In the genomic region with DNA sequence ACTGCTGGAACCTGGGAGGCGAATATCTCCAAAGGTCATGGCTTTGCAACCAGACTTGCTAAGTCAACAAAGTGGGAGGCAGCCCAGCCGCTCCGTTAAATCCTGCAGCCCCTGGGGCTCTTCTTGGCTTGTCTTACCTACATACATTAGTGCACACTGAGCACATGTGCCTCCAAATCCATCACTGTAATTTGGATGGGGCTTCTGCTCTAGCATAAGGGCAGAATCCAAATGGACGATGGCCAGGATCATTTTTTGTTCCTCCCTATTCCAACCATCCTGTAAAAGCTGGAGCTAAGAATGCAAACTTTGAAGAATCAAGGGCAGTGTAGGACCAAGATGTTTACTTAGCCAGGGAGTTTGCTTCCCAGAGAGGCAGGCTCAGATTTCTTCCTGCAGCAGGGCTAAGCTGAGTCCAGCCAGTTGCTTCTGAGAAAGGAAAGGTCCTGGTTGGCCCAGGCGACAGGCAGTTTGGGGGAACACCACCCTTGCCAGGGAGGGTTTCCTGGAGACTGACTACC, we compare ENCODE assay signal across 9 mouse cellular contexts. TPM values are rescaled to one million over a fixed set of nuclear protein-coding genes. Genes with fewer than 3 reads are reported as not detected.
DNase-seq lines count a peak whose midpoint lies in the region; ATAC-seq and TF ChIP-seq lines count a peak whose summit lies in the region.
"Had no signal": no experiment of that assay in that cellular context is flagged by ENCODE, and none has a peak within 500 bp of the region (broad histone marks: within the 10 kb centered on the region; RNA-seq: fewer than 3 reads in every experiment).

No protein-coding gene starts in this region.

- peaks cover 12% of the 10 kb centered on the region; the same call in 1 of the 2 replicates for H3K27me3 ChIP-seq in liver, embryonic 12.5 days (replicated peaks)
- no peaks in the 10 kb centered on the region for H3K27me3 ChIP-seq in liver, embryonic 11.5 days (replicated peaks; ENCODE audit: control insufficient read depth, insufficient read depth, low read length)
- H3K27me3 ChIP-seq in embryonic facial prominence, embryonic 11.5 days (ENCODE audit: control insufficient read depth, insufficient read depth, low read length): no peaks in the 10 kb centered on the region
- H3K27me3 ChIP-seq in neural tube, embryonic 15.5 days (replicated peaks): no peaks in the 10 kb centered on the region
- no peaks in the 10 kb centered on the region for H3K27me3 ChIP-seq in cerebellum, adult 2 months (ENCODE audit: control insufficient read depth, insufficient read depth, low read length)

- H3K9me3 ChIP-seq in liver, embryonic 12.5 days (replicated peaks): no peaks in the 10 kb centered on the region
- H3K9me3 ChIP-seq in liver, embryonic 11.5 days (ENCODE audit: control insufficient read depth, low read length): no peaks in the 10 kb centered on the region
- H3K9me3 ChIP-seq in embryonic facial prominence, embryonic 11.5 days (replicated peaks; ENCODE audit: control insufficient read depth, low read length): no peaks in the 10 kb centered on the region
- no peaks in the 10 kb centered on the region for H3K9me3 ChIP-seq in neural tube, embryonic 15.5 days (replicated peaks)

- intact Hi-C loops in gastrocnemius, adult 2 months (cut with DNase I): loop anchor here (1.0 to 5.0 kb wide), 3 partner anchors 128 to 293 kb away; no protein-coding TSS in a partner anchor
- intact Hi-C loops in gastrocnemius, postnatal 14 days (cut with DNase I; ENCODE audit: low total_unique reads): loop anchor here (5.0 to 10.0 kb wide), 2 partner anchors 208 to 306 kb away; no protein-coding TSS in a partner anchor

- peak overlapping the region; percentile 34 for H3K4me3 ChIP-seq in gastrocnemius, adult 2 months
- no peak overlapping the region for H3K4me3 ChIP-seq in liver, embryonic 12.5 days
- H3K4me3 ChIP-seq in liver, embryonic 11.5 days (ENCODE audit: low read depth, low read length): no peak overlapping the region
- H3K4me3 ChIP-seq in embryonic facial prominence, embryonic 11.5 days (ENCODE audit: low read depth, low read length): no peak overlapping the region
- H3K4me3 ChIP-seq in neural tube, embryonic 15.5 days (replicated peaks): no peak overlapping the region
- H3K4me3 ChIP-seq in cerebellum, adult 2 months (replicated peaks; ENCODE audit: insufficient read depth, low read depth, low read length): no peak overlapping the region

- no peak overlapping the region for H3K9ac ChIP-seq in liver, embryonic 12.5 days
- no peak overlapping the region for H3K9ac ChIP-seq in liver, embryonic 11.5 days (ENCODE audit: low read depth, low read length)
- no peak overlapping the region for H3K9ac ChIP-seq in embryonic facial prominence, embryonic 11.5 days (replicated peaks; ENCODE audit: low read length)
- H3K9ac ChIP-seq in neural tube, embryonic 15.5 days (replicated peaks): no peak overlapping the region

- 0 out of 2 replicates have a peak, but pooled peaks cover 2% of the 10 kb centered on the region for H3K4me1 ChIP-seq in liver, embryonic 12.5 days
- H3K4me1 ChIP-seq in liver, embryonic 11.5 days (replicated peaks; ENCODE audit: control insufficient read depth, insufficient read depth, low read length): no peaks in the 10 kb centered on the region; the same call in 1 of the 2 replicates
- no peaks in the 10 kb centered on the region for H3K4me1 ChIP-seq in embryonic facial prominence, embryonic 11.5 days (ENCODE audit: control insufficient read depth, insufficient read depth, low read length)
- H3K4me1 ChIP-seq in neural tube, embryonic 15.5 days: peaks cover 4% of the 10 kb centered on the region; the same call in 1 of the 2 replicates
- no peaks in the 10 kb centered on the region for H3K4me1 ChIP-seq in cerebellum, adult 2 months (ENCODE audit: control insufficient read depth, insufficient read depth, low read length)

- ATAC-seq in liver, embryonic 12.5 days: no peak
- ATAC-seq in liver, embryonic 11.5 days (replicated peaks; ENCODE audit: low FRiP score): no peak
- no peak for ATAC-seq in embryonic facial prominence, embryonic 11.5 days (replicated peaks; ENCODE audit: insufficient number of reproducible peaks, low FRiP score, low TSS enrichment, low read depth)
- ATAC-seq in neural tube, embryonic 15.5 days (ENCODE audit: low FRiP score): no peak

- no peak for TF ChIP-seq POLR2A in cerebellum, adult 2 months (IDR thresholded peaks at IDR 0.05; ENCODE audit: borderline replicate concordance, insufficient read depth, low read length)

- peak overlapping the region; percentile 8; the same call in 1 of the 2 replicates for H3K4me2 ChIP-seq in liver, embryonic 12.5 days
- H3K4me2 ChIP-seq in liver, embryonic 11.5 days: no peak overlapping the region
- no peak overlapping the region for H3K4me2 ChIP-seq in embryonic facial prominence, embryonic 11.5 days (ENCODE audit: low read depth, low read length)
- H3K4me2 ChIP-seq in neural tube, embryonic 15.5 days: 0 out of 2 replicates have a peak overlapping the region, but pooled peaks have one; percentile 20

- WGBS in liver, embryonic 12.5 days (ENCODE audit: insufficient replicate concordance): 52% methylated on average over 5 of the region's 5 CpGs
- 50% methylated on average over 5 of the region's 5 CpGs for WGBS in liver, embryonic 11.5 days
- WGBS in embryonic facial prominence, embryonic 11.5 days: 42% methylated on average over 5 of the region's 5 CpGs
- 59% methylated on average over 5 of the region's 5 CpGs for WGBS in neural tube, embryonic 15.5 days
- WGBS in cerebellum, adult 2 months: 34% methylated on average over 5 of the region's 5 CpGs

- no peak for TF ChIP-seq CTCF in gastrocnemius, adult 2 months (IDR thresholded peaks at IDR 0.05)
- no peak for TF ChIP-seq CTCF in cerebellum, adult 2 months (IDR thresholded peaks at IDR 0.05; ENCODE audit: borderline replicate concordance, insufficient read depth, low read depth, low read length)

- DNase-seq in gastrocnemius, adult 2 months: peak; percentile 38
- no peak for DNase-seq in gastrocnemius, postnatal 14 days
- no peak for DNase-seq in liver, embryonic 11.5 days (ENCODE audit: low spot score)
- peak; percentile 11 for DNase-seq in embryonic facial prominence, embryonic 11.5 days (ENCODE audit: low spot score)
- DNase-seq in cerebellum, postnatal 4 days (ENCODE audit: low spot score in 2 of 2): no peak
- no peak for DNase-seq in cerebellum, adult 2 months

- no peaks in the 10 kb centered on the region for H3K36me3 ChIP-seq in liver, embryonic 12.5 days
- no peaks in the 10 kb centered on the region for H3K36me3 ChIP-seq in liver, embryonic 11.5 days (ENCODE audit: control insufficient read depth, insufficient read depth, low read length)
- H3K36me3 ChIP-seq in embryonic facial prominence, embryonic 11.5 days (replicated peaks; ENCODE audit: control insufficient read depth, insufficient read depth, low read depth, low read length): no peaks in the 10 kb centered on the region
- H3K36me3 ChIP-seq in neural tube, embryonic 15.5 days: no peaks in the 10 kb centered on the region

- H3K27ac ChIP-seq in gastrocnemius, adult 2 months: peak overlapping the region; percentile 79
- no peak overlapping the region for H3K27ac ChIP-seq in liver, embryonic 12.5 days
- no peak overlapping the region for H3K27ac ChIP-seq in liver, embryonic 11.5 days (ENCODE audit: low read depth, low read length)
- H3K27ac ChIP-seq in embryonic facial prominence, embryonic 11.5 days (replicated peaks; ENCODE audit: low read depth, low read length): no peak overlapping the region
- H3K27ac ChIP-seq in neural tube, embryonic 15.5 days (replicated peaks): no peak overlapping the region
- H3K27ac ChIP-seq in cerebellum, adult 2 months (ENCODE audit: insufficient read depth, low read length): no peak overlapping the region
- H3K27ac ChIP-seq: hindbrain, postnatal 0 days had no signal

RNA-seq across cellular contexts. Expression of a gene that starts 41.6 kb away (rescaled TPM):
- 10 to 100 TPM; 30.2 to 31.2 TPM for total RNA-seq in gastrocnemius, adult 2 months (2021)
- total RNA-seq in gastrocnemius, postnatal 14 days (2021): 10 to 100 TPM; 30.8 to 35.4 TPM
- 45.4 and 45.5 TPM in 2 replicates for polyA plus RNA-seq in liver, embryonic 12.5 days (2016; fragmentation: Nextera tagmentation; extraction: Ambion mirVana)
- 75.6 and 77.5 TPM in 2 replicates for polyA plus RNA-seq in liver, embryonic 11.5 days (2014; fragmentation: Nextera tagmentation; extraction: Ambion mirVana)
- 92.7 and 108 TPM in 2 replicates for polyA plus RNA-seq in embryonic facial prominence, embryonic 11.5 days (2014; fragmentation: Nextera tagmentation; extraction: Ambion mirVana)
- 35.3 and 44.4 TPM in 2 replicates for polyA plus RNA-seq in neural tube, embryonic 15.5 days (2015; fragmentation: Nextera tagmentation; extraction: Ambion mirVana)
- polyA plus RNA-seq in cerebellum, adult 2 months (2012; rRNA removed): 26.1 and 28.3 TPM in 2 replicates

Comparison
In these comparisons a context has a peak if more than half of its experiments do, and no peak if none do; other contexts are left out.
1. DNase-seq: peak in gastrocnemius, adult 2 months (single experiment) and embryonic facial prominence, embryonic 11.5 days (single experiment); none in gastrocnemius, postnatal 14 days (single experiment), liver, embryonic 11.5 days (single experiment), cerebellum, postnatal 4 days (0 of 2) and cerebellum, adult 2 months (0 of 2).
2. H3K4me2 ChIP-seq: peak in liver, embryonic 12.5 days (single experiment) and neural tube, embryonic 15.5 days (single experiment); none in liver, embryonic 11.5 days (single experiment) and embryonic facial prominence, embryonic 11.5 days (single experiment).